Mouse (Mus musculus) liver, postnatal 0 days (tissue): ENCODE measurements at regions not wholly inside any gene's neighbourhood (a gene's known extent, or its start where the extent isn't known, plus 50 kb on each side); places are given as distances from the start of the nearest gene placed in this dataset.

Experiments
- ATAC-seq: fragments of 200-750 bp; cut with Nextera tagmentation; 2 replicates; pipeline ENCODE4 v1.8.0; 2017; ENCODE audit warnings: mild to moderate bottlenecking, moderate library complexity
- DNase-seq: peaks from one replicate; pipeline ENCODE4 v3.0.0-alpha.2; 2016
- H3K27ac ChIP-seq: fragments of 300-500 bp; sonication (generic); 2 replicates; pipeline ENCODE4 v1.5.1; 2014; ENCODE audit warnings: antibody characterized with exemption, moderate library complexity, mild to moderate bottlenecking, low read depth
- H3K27me3 ChIP-seq: fragments of 300-500 bp; sonication (generic); 2 replicates; pipeline ENCODE4 v1.6.1; 2014; ENCODE audit warnings: low read length, control low read depth, mixed read lengths; ENCODE audit not compliant: insufficient read depth
- H3K36me3 ChIP-seq: fragments of 300-500 bp; sonication (generic); replicated peaks from 2 replicates; pipeline ENCODE4 v1.6.1; 2014; ENCODE audit warnings: mild to moderate bottlenecking, control low read depth, low read length, moderate library complexity, mixed read lengths; ENCODE audit not compliant: insufficient read depth
- H3K4me1 ChIP-seq: fragments of 300-500 bp; sonication (generic); 2 replicates; pipeline ENCODE4 v1.6.1; 2014; ENCODE audit warnings: antibody characterized with exemption, mild to moderate bottlenecking, control low read depth; ENCODE audit not compliant: insufficient read depth
- H3K4me2 ChIP-seq: fragments of 300-500 bp; sonication (generic); 2 replicates; pipeline ENCODE4 v1.6.1; 2014; ENCODE audit warnings: low read depth, mild to moderate bottlenecking, low read length, moderate library complexity, mixed read lengths
- H3K4me3 ChIP-seq: fragments of 300-500 bp; sonication (generic); 2 replicates; pipeline ENCODE4 v1.5.1; 2014; ENCODE audit warnings: low read depth, low read length
- H3K9ac ChIP-seq: fragments of 300-500 bp; sonication (generic); replicated peaks from 2 replicates; pipeline ENCODE4 v1.6.1; 2014; ENCODE audit warnings: mild to moderate bottlenecking, moderate library complexity
- H3K9me3 ChIP-seq: fragments of 300-500 bp; sonication (generic); 2 replicates; pipeline ENCODE4 v1.6.1; 2016; ENCODE audit warnings: mild to moderate bottlenecking, control low read depth, low read length, mixed read lengths
- CTCF ChIP-seq: sonication (generic); IDR thresholded peaks from 2 replicates; pipeline ENCODE4 v1.5.1; 2016; ENCODE audit warnings: antibody characterized with exemption, low read depth
- EP300 ChIP-seq: IDR thresholded peaks from 2 replicates; pipeline ENCODE4 v1.6.1; 2016; ENCODE audit warnings: antibody characterized with exemption, low read depth, mild to moderate bottlenecking
- WGBS: fragments of 180-500 bp; shearing (Covaris S2); extraction: QIAGEN DNeasy Blood & Tissue Kit; methylation state at CpG from one replicate; pipeline ENCODE4 v1.1.7; 2014; ENCODE audit not compliant: insufficient replicate concordance; 5-methylcytosine and 5-hydroxymethylcytosine counted together

DNA sequence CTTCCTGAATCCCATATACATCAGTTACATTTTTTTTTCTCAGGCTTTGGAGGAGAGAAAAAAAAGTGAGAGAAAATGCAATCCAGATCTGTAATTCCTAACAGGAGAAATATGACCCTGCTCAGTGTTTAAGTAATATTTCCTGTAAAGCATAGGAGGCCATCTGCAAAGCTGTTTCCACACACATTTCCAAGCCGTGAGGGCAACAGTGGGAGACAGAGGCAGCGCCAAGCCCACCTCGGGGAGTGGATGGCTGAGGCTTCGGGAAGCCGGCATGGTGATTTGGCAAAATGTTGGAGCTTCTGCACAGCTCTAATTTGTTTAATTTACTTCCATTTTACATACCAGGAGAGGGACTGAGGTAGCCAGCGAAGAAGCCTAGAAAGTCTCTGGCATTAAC is 372.6 kb upstream of the Mki67 start:
- Histone ChIP-seq H3K27me3 (no peaks in the 10 kb centered on the region), H3K4me3 (no peak overlapping the region), H3K9me3 (no peaks in the 10 kb centered on the region), H3K4me1 (no peaks in the 10 kb centered on the region), H3K27ac (no peak overlapping the region), H3K4me2 (no peak overlapping the region), H3K36me3 (no peaks in the 10 kb centered on the region), H3K9ac (no peak overlapping the region)
- DNase-seq (no peak), ATAC-seq (no peak)
- TF ChIP-seq CTCF (no peak), EP300 (no peak)
- WGBS: 83% methylated on average over 6 of the region's 6 CpGs

GRCm38 (mm10) chr7:136094681-136095360 is 378.7 kb upstream of the Mki67 start:
- Histone ChIP-seq H3K9ac (no peak overlapping the region), H3K36me3 (no peaks in the 10 kb centered on the region), H3K4me2 (no peak overlapping the region), H3K9me3 (no peaks in the 10 kb centered on the region), H3K27ac (no peak overlapping the region), H3K4me3 (no peak overlapping the region), H3K27me3 (no peaks in the 10 kb centered on the region), H3K4me1 (no peaks in the 10 kb centered on the region)
- no peak for DNase-seq
- WGBS: 75% methylated on average over 14 of the region's 14 CpGs
- TF ChIP-seq CTCF (no peak), EP300 (no peak)
- no peak for ATAC-seq

DNA sequence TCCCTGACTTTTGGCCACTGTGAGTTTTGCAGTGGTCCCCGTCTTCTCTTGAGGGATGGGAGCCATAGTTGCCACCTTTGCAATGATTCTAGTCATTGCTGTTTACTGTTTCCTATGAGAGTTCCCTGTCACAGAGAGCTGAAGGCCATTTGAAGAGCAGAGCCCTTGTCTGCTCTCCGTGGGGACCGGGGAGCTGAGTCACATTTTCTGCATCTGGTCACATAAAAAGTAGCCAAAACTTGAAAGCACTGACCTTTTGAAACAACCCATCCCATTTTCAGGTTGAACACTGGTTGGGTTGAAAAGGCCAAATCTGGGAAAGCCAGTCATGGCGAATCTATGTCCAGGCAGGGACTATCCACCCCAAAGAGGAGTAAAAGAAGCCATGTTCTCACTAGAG is 387.9 kb upstream of the Mki67 start:
- no peak overlapping the region for H3K4me2 ChIP-seq
- no peak overlapping the region for H3K4me3 ChIP-seq
- WGBS: 75% methylated on average over 4 of the region's 4 CpGs
- no peaks in the 10 kb centered on the region for H3K36me3 ChIP-seq
- TF ChIP-seq EP300 (no peak), CTCF (no peak)
- H3K27ac ChIP-seq: no peak overlapping the region
- no peaks in the 10 kb centered on the region for H3K9me3 ChIP-seq
- H3K27me3 ChIP-seq: no peaks in the 10 kb centered on the region
- H3K9ac ChIP-seq: no peak overlapping the region
- H3K4me1 ChIP-seq: no peaks in the 10 kb centered on the region
- DNase-seq: no peak
- no peak for ATAC-seq

- Histone ChIP-seq H3K4me3 (no peak overlapping the region), H3K9me3 (no peaks in the 10 kb centered on the region), H3K4me1 (no peaks in the 10 kb centered on the region), H3K27me3 (no peaks in the 10 kb centered on the region), H3K9ac (no peak overlapping the region), H3K36me3 (no peaks in the 10 kb centered on the region), H3K4me2 (no peak overlapping the region), H3K27ac (no peak overlapping the region)
- WGBS: 40% methylated on average over 6 of the region's 6 CpGs
- ATAC-seq: no peak
- TF ChIP-seq EP300: no peak
- no peak for TF ChIP-seq CTCF
- no peak for DNase-seq
Observed at GRCm38 (mm10) chr7:136112163-136112562, 396.0 kb upstream of the Mki67 start.

DNA sequence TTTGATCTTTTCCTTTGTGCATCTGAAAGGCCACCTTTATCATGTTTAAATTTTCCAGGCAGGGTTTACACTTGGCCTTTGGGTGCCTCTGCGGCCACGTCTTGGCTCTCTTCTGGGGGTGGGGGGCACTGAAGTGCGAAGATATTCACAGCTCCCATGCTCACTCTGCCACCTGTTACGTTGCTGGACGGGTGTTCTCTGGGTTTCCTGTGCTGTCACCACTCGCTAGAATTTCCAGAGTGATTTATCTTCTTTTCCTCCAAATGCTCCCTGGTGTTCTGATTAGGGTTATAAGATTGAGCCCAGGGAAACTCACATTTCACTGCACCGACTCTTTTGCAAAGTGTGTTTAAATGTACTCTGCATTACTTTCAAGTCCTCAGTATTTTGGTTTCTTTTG is 404.8 kb upstream of the Mki67 start:
- no peak overlapping the region for H3K27ac ChIP-seq
- H3K9me3 ChIP-seq: no peaks in the 10 kb centered on the region
- TF ChIP-seq CTCF: no peak
- no peak for TF ChIP-seq EP300
- DNase-seq (no peak), ATAC-seq (no peak)
- 36% methylated on average over 7 of the region's 7 CpGs for WGBS
- H3K27me3 ChIP-seq: no peaks in the 10 kb centered on the region
- no peaks in the 10 kb centered on the region for H3K36me3 ChIP-seq
- H3K4me1 ChIP-seq: no peaks in the 10 kb centered on the region
- no peak overlapping the region for H3K9ac ChIP-seq
- H3K4me3 ChIP-seq: no peak overlapping the region
- H3K4me2 ChIP-seq: no peak overlapping the region

DNA sequence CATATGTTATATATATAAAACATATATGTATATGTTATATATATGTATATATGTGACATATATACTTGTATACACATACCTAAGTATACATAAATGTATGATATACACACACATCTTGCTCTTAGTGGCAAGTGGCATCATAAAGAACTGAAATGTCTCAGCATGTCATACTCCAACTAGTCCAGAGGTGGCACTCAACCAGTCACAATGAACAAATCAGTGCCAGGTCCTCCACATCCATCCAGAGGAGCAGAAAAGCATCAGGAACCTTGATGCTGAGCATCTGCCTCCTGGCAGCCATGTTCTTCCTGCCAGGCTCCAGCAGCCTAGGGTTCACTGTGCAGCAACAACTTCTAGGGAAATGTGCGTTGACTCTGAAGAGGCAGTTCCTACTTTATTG is 405.2 kb upstream of the Mki67 start:
- Histone ChIP-seq H3K4me3 (no peak overlapping the region), H3K9me3 (no peaks in the 10 kb centered on the region), H3K4me2 (no peak overlapping the region), H3K27me3 (no peaks in the 10 kb centered on the region), H3K36me3 (no peaks in the 10 kb centered on the region), H3K4me1 (no peaks in the 10 kb centered on the region), H3K9ac (no peak overlapping the region), H3K27ac (no peak overlapping the region)
- peak; percentile 18; the same call in 1 of the 2 replicates for TF ChIP-seq CTCF
- TF ChIP-seq EP300: no peak
- ATAC-seq (no peak), DNase-seq (no peak)
- 68% methylated on average over 1 of the region's 1 CpGs for WGBS

DNA sequence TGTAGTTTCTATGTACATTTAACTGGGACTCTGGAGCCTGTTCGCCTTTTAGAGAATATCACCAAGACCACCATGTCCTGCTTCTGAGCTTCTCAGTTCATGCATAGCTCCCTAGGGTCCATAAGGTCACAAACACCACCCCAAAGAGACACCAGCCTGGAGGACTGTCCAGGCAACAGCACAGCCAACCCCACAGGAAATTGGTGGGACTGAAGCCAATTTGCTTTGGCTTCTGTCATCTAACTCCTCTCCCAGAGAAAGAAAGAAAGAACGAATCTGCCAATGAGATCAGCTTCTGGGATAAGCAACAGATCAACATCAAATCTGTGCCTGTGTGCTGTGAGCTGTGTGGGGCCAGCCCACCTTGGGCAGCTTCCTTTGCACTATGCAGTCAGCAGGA is 408.6 kb upstream of the Mki67 start:
- H3K36me3 ChIP-seq: no peaks in the 10 kb centered on the region
- no peak overlapping the region for H3K27ac ChIP-seq
- H3K9ac ChIP-seq: no peak overlapping the region
- H3K27me3 ChIP-seq: no peaks in the 10 kb centered on the region
- H3K4me1 ChIP-seq: no peaks in the 10 kb centered on the region
- 47% methylated on average over 2 of the region's 2 CpGs for WGBS
- no peaks in the 10 kb centered on the region for H3K9me3 ChIP-seq
- DNase-seq (no peak), ATAC-seq (no peak)
- H3K4me3 ChIP-seq: no peak overlapping the region
- TF ChIP-seq EP300 (no peak), CTCF (no peak)
- no peak overlapping the region for H3K4me2 ChIP-seq
